Mouse (Mus musculus) megakaryocyte, embryonic 14.5 days (primary cell): ENCODE measurements at regions not wholly inside any gene's neighbourhood (a gene's known extent, or its start where the extent isn't known, plus 50 kb on each side); places are given as distances from the start of the nearest gene placed in this dataset.

Source experiments
- FLI1 ChIP-seq: IDR thresholded peaks from 2 replicates; pipeline ENCODE4 v1.6.1; 2012; ENCODE audit warnings: low read length, inconsistent platforms, mixed read lengths
- GATA1 ChIP-seq: IDR thresholded peaks from 3 replicates; pipeline ENCODE4 v1.6.1; 2012; ENCODE audit warnings: mixed read lengths, low read length, inconsistent platforms, borderline replicate concordance

DNA sequence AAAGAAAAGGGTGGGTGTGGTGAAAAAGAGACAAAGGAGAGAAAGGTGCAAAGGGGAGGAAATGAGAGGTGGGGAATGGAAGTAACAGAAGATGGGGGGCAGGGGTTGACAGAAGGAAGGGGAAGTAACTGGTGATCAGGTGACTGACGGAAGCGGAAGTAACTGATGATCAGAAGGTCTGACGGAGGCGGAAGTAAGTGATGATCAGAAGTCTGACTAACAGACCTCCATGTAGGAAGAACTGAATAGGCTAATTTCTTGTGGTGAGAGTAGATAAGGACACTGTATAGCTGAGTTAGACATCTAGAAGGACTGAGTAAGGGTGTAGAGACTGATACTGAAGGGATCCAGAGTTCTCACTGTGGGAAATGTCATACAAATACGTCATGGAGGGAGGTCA lies 318.1 kb upstream of the Runx1 start:
- TF ChIP-seq GATA1 (no peak), FLI1 (no peak)
